Mouse (Mus musculus): ENCODE measurements around the gene Dpf2. TPM values are rescaled to one million over a fixed set of nuclear protein-coding genes. Genes with fewer than 3 reads are reported as not detected.

The Dpf2 gene
- polyA plus RNA-seq, 1 experiment from 2014 or later: 56.7 TPM

DNA sequence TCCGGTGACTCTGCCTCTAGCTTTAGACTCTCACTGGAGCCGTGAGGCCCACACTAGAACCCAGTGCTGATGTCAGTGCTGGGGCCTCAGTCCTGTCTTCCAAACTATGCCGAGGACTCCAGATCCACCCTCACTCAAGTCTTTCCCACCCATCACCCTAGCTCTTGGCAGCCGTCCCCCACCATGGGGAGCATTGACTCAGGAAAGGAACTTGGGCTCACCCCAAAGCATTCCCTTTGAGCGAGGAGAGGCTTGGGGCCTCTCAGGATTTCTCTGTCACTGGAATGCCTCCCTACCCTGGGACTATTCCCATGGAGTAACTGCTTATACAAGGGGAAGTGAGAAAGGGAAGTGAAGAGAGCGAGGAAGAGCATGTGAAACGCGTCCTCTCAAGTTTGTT, 33.1 kb upstream of the Dpf2 start:
- Histone ChIP-seq H3K4me2 (no peak overlapping the region), H3K9me3 (replicated peaks) (no peaks in the 10 kb centered on the region), H3K27ac (peak overlapping the region; percentile 65), H3K4me1 (replicated peaks) (peaks cover 26% of the 10 kb centered on the region), H3K9ac (no peak overlapping the region), H3K36me3 (peaks cover 99% of the 10 kb centered on the region), H3K27me3 (no peaks in the 10 kb centered on the region), H3K4me3 (replicated peaks) (no peak overlapping the region)
- ATAC-seq (ENCODE audit: low read depth) (no peak), DNase-seq (no peak)
- 78% methylated on average over 8 of the region's 8 CpGs for WGBS (ENCODE audit: insufficient replicate concordance)

DNA sequence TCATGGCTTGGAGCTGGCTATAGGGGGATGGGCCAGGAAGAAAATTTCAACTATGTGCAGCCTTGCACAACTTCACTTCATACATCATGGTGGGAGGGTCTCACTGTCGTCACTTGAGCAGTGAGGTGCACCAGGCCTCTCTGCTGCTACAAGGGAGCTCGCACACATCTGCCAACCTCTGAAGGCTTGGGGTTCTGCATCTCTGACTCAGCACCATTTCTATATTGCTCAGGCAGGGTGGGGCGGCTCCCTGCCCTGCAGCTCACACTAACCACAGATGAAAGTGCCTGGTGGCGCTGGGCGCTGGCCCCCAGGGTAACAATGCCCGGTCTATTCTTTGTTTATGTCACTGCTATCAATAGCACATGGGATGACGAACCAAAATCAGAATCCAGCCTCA, 32.2 kb upstream of the Dpf2 start:
- WGBS (ENCODE audit: insufficient replicate concordance): 67% methylated on average over 7 of the region's 7 CpGs
- H3K36me3 ChIP-seq: peaks cover 98% of the 10 kb centered on the region
- H3K9ac ChIP-seq: no peak overlapping the region
- H3K27ac ChIP-seq: peak overlapping the region; percentile 65
- H3K4me3 ChIP-seq (replicated peaks): no peak overlapping the region
- H3K9me3 ChIP-seq (replicated peaks): no peaks in the 10 kb centered on the region
- DNase-seq (no peak), ATAC-seq (ENCODE audit: low read depth) (peak; percentile 57)
- H3K4me1 ChIP-seq (replicated peaks): peaks cover 26% of the 10 kb centered on the region
- H3K27me3 ChIP-seq: no peaks in the 10 kb centered on the region
- H3K4me2 ChIP-seq: no peak overlapping the region

DNA sequence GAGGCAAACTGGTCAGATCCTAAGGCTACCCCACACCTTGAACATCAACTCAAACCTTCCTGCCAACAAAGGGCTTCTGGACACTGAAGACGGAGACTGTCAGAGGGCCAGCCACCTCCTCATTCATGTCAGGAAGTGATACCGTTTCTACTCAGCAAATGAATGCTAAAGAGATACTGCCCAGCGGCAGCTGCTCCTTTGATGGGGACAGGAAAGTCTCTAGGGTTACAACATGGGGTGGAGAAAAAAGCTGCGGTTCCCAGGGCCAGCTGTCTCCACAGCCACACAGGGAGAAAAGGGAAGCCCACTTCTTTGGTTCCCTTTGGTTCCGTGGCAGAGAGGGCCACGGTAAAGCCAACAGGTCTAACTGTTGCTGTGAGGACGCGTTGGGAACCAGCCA, 31.3 kb upstream of the Dpf2 start:
- Histone ChIP-seq H3K27me3 (no peaks in the 10 kb centered on the region), H3K9ac (no peak overlapping the region), H3K4me2 (no peak overlapping the region), H3K9me3 (replicated peaks) (no peaks in the 10 kb centered on the region), H3K36me3 (peaks cover 98% of the 10 kb centered on the region), H3K4me1 (replicated peaks) (peaks cover 33% of the 10 kb centered on the region), H3K4me3 (replicated peaks) (no peak overlapping the region), H3K27ac (peak overlapping the region; percentile 65)
- WGBS (ENCODE audit: insufficient replicate concordance): 72% methylated on average over 8 of the region's 8 CpGs
- DNase-seq: no peak
- no peak for ATAC-seq (ENCODE audit: low read depth)

DNA sequence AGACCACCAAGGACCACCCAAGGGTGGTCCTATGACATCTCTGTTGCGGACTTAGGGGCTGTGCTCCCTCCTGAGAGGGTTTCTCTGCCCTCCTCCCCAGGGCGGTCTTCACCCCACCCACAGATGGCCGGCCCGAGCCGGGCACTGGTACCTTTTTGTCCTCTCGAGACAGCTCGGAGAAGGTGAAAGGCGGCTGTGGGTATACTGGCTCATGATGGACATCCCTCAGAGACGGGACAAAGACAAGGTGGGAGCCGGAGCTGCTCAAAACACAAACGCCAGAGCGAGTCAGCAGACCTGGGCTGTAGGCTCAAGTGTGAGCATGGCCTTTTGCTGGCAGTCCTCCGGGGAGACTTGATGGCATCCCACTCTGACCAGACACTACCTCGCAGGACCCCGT, 30.6 kb upstream of the Dpf2 start:
- no peak for DNase-seq
- Histone ChIP-seq H3K4me3 (replicated peaks) (no peak overlapping the region), H3K9me3 (replicated peaks) (no peaks in the 10 kb centered on the region), H3K4me2 (no peak overlapping the region), H3K27ac (no peak overlapping the region), H3K4me1 (replicated peaks) (peaks cover 40% of the 10 kb centered on the region), H3K27me3 (no peaks in the 10 kb centered on the region), H3K36me3 (peaks cover 96% of the 10 kb centered on the region), H3K9ac (no peak overlapping the region)
- no peak for ATAC-seq (ENCODE audit: low read depth)
- 91% methylated on average over 15 of the region's 15 CpGs for WGBS (ENCODE audit: insufficient replicate concordance)

DNA sequence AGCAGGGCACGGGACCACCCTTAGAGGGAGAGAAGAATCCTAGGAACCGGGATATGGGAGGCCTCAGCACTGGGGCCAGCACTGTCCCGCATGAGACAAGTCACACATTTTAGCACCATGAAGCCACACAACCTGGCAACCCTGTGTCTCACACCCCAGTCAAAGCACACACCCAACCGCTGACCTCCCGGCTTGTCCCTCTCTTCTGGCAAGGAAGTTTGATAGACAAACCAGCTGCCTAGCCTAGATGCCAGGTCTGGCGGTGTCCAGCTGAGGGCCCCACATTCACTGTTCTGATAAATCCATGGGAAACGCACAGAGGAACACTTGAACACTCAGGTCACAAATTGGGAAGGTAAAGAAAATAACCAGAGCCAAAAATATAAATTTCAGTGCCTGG, 29.8 kb upstream of the Dpf2 start:
- Histone ChIP-seq H3K4me1 (replicated peaks) (peaks cover 49% of the 10 kb centered on the region), H3K4me2 (no peak overlapping the region), H3K4me3 (replicated peaks) (no peak overlapping the region), H3K9me3 (replicated peaks) (no peaks in the 10 kb centered on the region), H3K27ac (no peak overlapping the region), H3K9ac (no peak overlapping the region), H3K27me3 (no peaks in the 10 kb centered on the region), H3K36me3 (peaks cover 88% of the 10 kb centered on the region)
- ATAC-seq (ENCODE audit: low read depth): no peak
- DNase-seq: no peak
- 94% methylated on average over 7 of the region's 7 CpGs for WGBS (ENCODE audit: insufficient replicate concordance)

DNA sequence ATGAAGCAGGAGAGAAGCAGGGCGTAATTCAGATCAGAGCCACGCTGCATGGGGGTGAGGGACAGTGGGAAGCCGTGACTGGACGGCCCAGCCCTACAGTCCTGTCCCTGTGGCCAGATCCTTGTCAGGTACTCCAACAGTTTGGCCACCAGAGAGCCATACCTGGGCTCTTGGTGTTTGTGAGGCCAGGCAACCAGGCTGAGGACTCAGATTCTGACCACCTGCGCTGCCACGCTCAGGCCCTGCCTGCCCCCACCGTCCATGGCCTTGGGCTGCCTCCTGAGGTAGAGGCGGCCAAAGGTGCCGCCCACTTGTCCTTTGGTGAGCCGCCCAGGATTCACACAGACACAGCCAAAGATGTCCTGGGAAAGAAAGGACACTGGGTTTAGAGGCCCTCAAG, 27.8 kb upstream of the Dpf2 start:
- DNase-seq: no peak
- H3K4me2 ChIP-seq: no peak overlapping the region
- whole genome bisulfite sequencing (ENCODE audit: insufficient replicate concordance): 87% methylated on average over 10 of the region's 10 CpGs
- H3K9me3 ChIP-seq (replicated peaks): no peaks in the 10 kb centered on the region
- H3K36me3 ChIP-seq: peaks cover 69% of the 10 kb centered on the region
- H3K27me3 ChIP-seq: no peaks in the 10 kb centered on the region
- no peak for ATAC-seq (ENCODE audit: low read depth)
- no peak overlapping the region for H3K9ac ChIP-seq
- peaks cover 50% of the 10 kb centered on the region for H3K4me1 ChIP-seq (replicated peaks)
- no peak overlapping the region for H3K4me3 ChIP-seq (replicated peaks)
- H3K27ac ChIP-seq: no peak overlapping the region; the same call in 1 of the 2 replicates

DNA sequence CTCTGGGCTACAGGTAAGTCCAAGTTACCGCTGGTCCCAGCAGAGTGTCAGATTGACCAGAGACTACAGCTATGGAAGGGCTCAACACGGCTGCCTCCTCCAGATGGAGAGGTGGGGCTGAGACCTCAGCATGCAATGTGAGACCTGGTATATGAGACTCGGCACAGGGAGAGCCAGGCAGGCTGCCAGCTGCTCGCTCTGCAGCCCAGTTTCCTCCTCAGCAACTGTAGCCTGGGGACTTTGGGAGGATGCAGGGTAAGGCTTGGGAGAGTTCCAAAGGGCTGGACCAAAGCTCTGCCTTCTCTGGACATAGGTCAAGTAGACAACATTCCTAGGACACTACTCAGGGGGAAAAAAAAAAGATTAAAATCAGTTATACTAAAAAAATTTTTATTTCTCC, 27.4 kb upstream of the Dpf2 start:
- no peak overlapping the region for H3K9ac ChIP-seq
- no peak for DNase-seq
- no peaks in the 10 kb centered on the region for H3K9me3 ChIP-seq (replicated peaks)
- peaks cover 51% of the 10 kb centered on the region for H3K4me1 ChIP-seq (replicated peaks)
- WGBS (ENCODE audit: insufficient replicate concordance): 86% methylated on average over 4 of the region's 4 CpGs
- H3K4me3 ChIP-seq (replicated peaks): no peak overlapping the region
- H3K27ac ChIP-seq: peak overlapping the region; percentile 8; the same call in 1 of the 2 replicates
- no peak overlapping the region for H3K4me2 ChIP-seq
- H3K36me3 ChIP-seq: peaks cover 64% of the 10 kb centered on the region
- no peak for ATAC-seq (ENCODE audit: low read depth)
- H3K27me3 ChIP-seq: no peaks in the 10 kb centered on the region

DNA sequence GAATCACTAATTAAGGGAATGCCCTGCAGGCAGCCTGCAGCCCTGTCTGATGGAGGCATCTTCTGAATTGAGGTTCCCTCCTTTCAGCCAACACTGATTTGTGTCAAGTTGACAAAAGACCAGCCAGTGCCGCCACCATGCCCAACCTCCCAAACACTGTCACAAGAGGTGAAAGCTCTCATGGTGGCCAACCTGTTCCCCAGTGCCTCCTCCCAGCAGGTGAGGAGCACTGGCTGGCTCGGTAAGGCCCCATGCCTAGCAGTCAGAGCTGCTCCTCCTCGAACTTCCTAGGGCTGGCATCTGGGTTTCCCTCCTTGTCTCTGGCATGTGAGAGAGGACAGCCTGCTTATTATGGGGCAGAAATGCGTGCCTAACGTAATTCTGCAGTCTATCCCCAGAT, 26.9 kb upstream of the Dpf2 start:
- H3K27ac ChIP-seq: peak overlapping the region; percentile 8; the same call in 1 of the 2 replicates
- no peaks in the 10 kb centered on the region for H3K27me3 ChIP-seq
- no peaks in the 10 kb centered on the region for H3K9me3 ChIP-seq (replicated peaks)
- no peak for DNase-seq
- H3K9ac ChIP-seq: no peak overlapping the region
- ATAC-seq (ENCODE audit: low read depth): no peak
- WGBS (ENCODE audit: insufficient replicate concordance): 82% methylated on average over 5 of the region's 5 CpGs
- H3K36me3 ChIP-seq: peaks cover 60% of the 10 kb centered on the region
- no peak overlapping the region for H3K4me2 ChIP-seq
- no peak overlapping the region for H3K4me3 ChIP-seq (replicated peaks)
- peaks cover 49% of the 10 kb centered on the region for H3K4me1 ChIP-seq (replicated peaks)

DNA sequence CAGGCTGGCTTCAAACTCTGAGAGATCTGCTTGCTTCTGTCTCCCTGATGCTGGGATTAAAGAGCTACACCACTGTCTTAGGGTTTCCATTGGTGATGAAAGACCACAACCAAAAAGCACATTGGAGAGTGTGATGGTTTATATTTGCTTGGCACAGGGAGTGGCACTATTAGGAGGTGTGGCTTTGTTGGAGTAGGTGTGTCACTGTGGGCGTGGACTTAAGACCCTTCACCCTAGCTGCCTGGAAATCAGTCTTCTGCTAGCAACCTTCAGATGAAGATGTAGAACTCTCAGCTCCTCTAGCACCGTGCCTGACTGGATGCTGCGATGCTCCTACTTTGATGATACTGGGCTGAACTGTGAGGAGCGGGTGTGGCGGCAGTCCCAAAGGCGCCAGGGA, 25.7 kb upstream of the Dpf2 start:
- Histone ChIP-seq H3K27ac (peak overlapping the region; percentile 74), H3K4me3 (replicated peaks) (no peak overlapping the region)
- DNase-seq: no peak

DNA sequence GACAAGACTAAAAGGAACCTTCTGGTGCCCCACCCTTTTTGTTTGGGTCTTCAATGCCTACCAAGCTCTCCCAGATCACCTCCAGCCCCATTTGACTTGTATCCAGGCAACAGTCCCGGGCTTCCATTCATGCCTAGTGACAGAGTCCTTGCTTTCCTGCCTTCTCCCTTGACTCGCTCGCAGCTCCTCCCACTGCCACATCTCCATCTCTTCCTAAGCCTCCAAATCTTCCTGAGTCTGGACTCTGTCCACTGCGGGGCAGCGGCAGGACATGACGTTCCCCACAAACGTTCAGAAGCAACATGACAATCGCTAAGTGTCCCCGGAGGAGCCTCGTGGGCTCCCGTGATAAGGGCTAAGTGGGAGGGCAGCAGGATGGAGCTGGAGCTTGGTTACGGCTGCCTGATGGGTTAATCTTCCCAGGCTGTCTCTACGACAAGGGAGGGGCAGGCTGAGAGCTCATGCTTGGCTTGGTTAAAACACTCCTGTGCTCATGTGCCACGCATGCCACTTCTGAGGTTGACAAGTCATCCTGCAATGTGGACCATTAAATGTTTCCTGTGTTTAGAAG, 25.1 kb upstream of the Dpf2 start:
- Histone ChIP-seq H3K27ac (peak overlapping the region; percentile 74), H3K9me3 (replicated peaks) (no peaks in the 10 kb centered on the region), H3K36me3 (peaks cover 42% of the 10 kb centered on the region), H3K4me1 (replicated peaks) (peaks cover 42% of the 10 kb centered on the region), H3K9ac (0 out of 2 replicates have a peak overlapping the region, but pooled peaks have one; percentile 10), H3K4me3 (replicated peaks) (0 out of 2 replicates have a peak overlapping the region, but pooled peaks have one; percentile 3), H3K27me3 (peaks cover 9% of the 10 kb centered on the region; the same call in 1 of the 2 replicates), H3K4me2 (peak overlapping the region; percentile 45)
- peak; percentile 34 for DNase-seq
- WGBS (ENCODE audit: insufficient replicate concordance): 14% methylated on average over 14 of the region's 14 CpGs
- peak; percentile 85 for ATAC-seq (ENCODE audit: low read depth)

More for the DNA sequence above, 25.7 kb upstream of the Dpf2 start:
- Histone ChIP-seq H3K4me2 (peak overlapping the region; percentile 45), H3K36me3 (peaks cover 48% of the 10 kb centered on the region), H3K9me3 (replicated peaks) (no peaks in the 10 kb centered on the region), H3K27me3 (peaks cover 9% of the 10 kb centered on the region; the same call in 1 of the 2 replicates), H3K4me1 (replicated peaks) (peaks cover 42% of the 10 kb centered on the region), H3K9ac (no peak overlapping the region)
- peak; percentile 45 for ATAC-seq (ENCODE audit: low read depth)
- WGBS (ENCODE audit: insufficient replicate concordance): 73% methylated on average over 6 of the region's 6 CpGs

DNA sequence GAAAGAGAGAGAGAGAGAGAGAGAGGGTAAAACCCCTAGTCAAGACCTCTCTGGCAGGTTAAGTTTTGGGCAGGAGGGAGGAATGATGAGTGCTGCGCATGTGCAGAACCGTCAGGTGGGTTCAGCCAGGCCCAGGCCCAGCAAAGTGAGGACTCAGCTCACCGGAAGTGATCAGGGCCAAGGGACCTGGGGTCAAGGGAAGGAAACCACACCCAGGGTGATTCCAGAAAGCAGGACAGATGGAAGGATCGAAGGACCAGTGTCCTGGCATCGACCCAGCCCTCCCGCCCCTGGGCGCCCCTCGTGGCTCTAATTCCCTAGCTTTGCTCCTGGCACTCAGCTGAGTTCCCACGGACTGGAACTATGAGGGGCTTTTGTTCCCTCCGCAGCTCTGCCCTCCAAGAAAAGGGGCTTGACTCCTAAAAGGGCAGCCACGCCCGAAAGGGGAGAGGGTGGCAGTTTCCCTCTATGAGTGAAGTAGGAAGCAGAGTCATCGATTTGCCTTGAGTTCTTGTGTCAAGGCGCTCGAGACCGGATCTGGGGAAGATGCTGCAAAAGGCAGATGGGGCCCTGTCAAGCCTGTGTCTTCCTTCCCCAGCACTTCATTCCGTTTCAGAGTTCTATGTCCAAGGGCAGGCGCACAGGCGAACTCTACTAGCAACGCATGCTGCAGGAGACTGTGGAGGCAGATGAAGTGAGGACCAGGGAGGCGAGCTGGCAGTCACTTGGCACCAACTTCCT, 24.5 kb upstream of the Dpf2 start:
- Histone ChIP-seq H3K27me3 (peaks cover 9% of the 10 kb centered on the region; the same call in 1 of the 2 replicates), H3K27ac (peak overlapping the region; percentile 74), H3K36me3 (peaks cover 35% of the 10 kb centered on the region), H3K4me2 (peak overlapping the region; percentile 45), H3K4me1 (replicated peaks) (peaks cover 42% of the 10 kb centered on the region), H3K9me3 (replicated peaks) (no peaks in the 10 kb centered on the region), H3K9ac (0 out of 2 replicates have a peak overlapping the region, but pooled peaks have one; percentile 10), H3K4me3 (replicated peaks) (no peak overlapping the region)
- ATAC-seq (ENCODE audit: low read depth): no peak
- DNase-seq: no peak
- WGBS (ENCODE audit: insufficient replicate concordance): 65% methylated on average over 21 of the region's 21 CpGs

Measured in liver, embryonic 13.5 days (tissue).